Mouse (Mus musculus): Measurements from ENCODE around the gene Kif18b. TPM values are rescaled to one million over a fixed set of nuclear protein-coding genes. Genes with fewer than 3 reads are reported as not detected.

The Kif18b gene
- polyA plus RNA-seq (2012; fragmentation: generic; extraction: Trizol) = 18.4 TPM

DNA sequence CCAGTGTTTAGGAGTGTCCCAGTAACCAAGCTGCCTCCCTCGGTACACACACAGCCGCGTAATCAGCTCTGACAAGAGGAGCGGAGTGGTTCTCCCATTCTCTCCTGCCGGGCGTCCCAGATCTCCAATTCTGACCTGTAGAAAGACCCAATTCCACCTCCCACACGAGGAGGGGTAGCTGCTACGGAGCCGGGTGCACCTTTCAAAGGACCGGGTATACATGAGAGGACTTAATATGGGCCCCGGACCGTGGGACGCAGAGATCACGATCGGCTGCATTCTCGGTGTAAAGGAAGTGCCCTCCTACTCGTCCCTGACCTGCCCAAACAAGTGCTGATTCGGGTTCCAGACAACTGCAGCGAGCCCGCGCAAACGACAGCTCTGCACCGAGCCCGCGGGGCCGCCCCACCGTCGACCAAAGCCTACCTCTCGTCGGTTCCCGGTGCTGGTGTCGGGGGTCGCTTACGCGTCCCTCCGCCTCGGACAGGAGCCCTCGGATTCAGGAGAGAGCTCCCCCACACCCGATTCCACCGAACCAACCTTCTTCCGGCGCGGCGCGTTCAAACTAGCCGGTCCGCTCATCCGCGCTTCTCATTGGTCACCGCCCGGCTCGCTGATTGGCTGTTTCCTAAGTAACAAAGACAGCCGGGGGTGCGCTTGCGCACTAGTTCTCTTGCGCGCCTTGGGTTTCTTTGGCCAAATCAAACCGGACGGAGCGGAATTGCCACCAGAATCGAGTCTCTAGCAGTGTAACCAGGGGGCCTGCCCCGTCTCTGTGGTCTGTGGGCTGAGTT lies at the start of gene Kif18b:
Gene Kif18b, minus strand, starts transcription at position 568 of the 794 bp plus-strand sequence.
- H3K4me2 ChIP-seq (ENCODE audit: low read depth) = peak within 1 kb of the TSS; percentile 73
- peak within 1 kb of the TSS; percentile 6 for H3ac ChIP-seq (ENCODE audit: control insufficient read depth, insufficient read length)

GRCm38 (mm10) chr11:102972326-102972725 lies 47.4 kb upstream of the Kif18b start:
- Histone ChIP-seq H3K79me2 (ENCODE audit: control insufficient read depth, insufficient read depth) (no peaks in the 10 kb centered on the region), H3K4me2 (ENCODE audit: low read depth) (no peak overlapping the region), H3K4me3 (no peak overlapping the region), H3K36me3 (ENCODE audit: control insufficient read depth, insufficient read depth) (no peaks in the 10 kb centered on the region), H3K27me3 (ENCODE audit: control insufficient read depth, insufficient read depth, insufficient read length) (no peaks in the 10 kb centered on the region), H3ac (ENCODE audit: control insufficient read depth, insufficient read length) (no peak overlapping the region)
- no peak for TF ChIP-seq USF1 (IDR thresholded peaks at IDR 0.05; ENCODE audit: low read depth)

More for the DNA sequence above, at the start of gene Kif18b:
- peak within 1 kb of the TSS; percentile 68 for H3K4me3 ChIP-seq
- H3K27me3 ChIP-seq (ENCODE audit: control insufficient read depth, insufficient read depth, insufficient read length) = no peaks in the 10 kb centered on the region
- no peak for TF ChIP-seq MAX (IDR thresholded peaks at IDR 0.05; ENCODE audit: low read depth)
- peak; percentile 67 for TF ChIP-seq POLR2A (IDR thresholded peaks at IDR 0.05; ENCODE audit: insufficient read length, low read depth)
- TF ChIP-seq E2F4 (IDR thresholded peaks at IDR 0.05; ENCODE audit: insufficient read depth) = peak; percentile 98
- peak; percentile 47 for TF ChIP-seq POLR2AphosphoS2 (IDR thresholded peaks at IDR 0.05; ENCODE audit: insufficient read length, low read depth)
- H3K36me3 ChIP-seq (ENCODE audit: control insufficient read depth, insufficient read depth) = no peaks in the 10 kb centered on the region
- H3K79me2 ChIP-seq (ENCODE audit: control insufficient read depth, insufficient read depth) = peaks cover 50% of the 10 kb centered on the region

DNA sequence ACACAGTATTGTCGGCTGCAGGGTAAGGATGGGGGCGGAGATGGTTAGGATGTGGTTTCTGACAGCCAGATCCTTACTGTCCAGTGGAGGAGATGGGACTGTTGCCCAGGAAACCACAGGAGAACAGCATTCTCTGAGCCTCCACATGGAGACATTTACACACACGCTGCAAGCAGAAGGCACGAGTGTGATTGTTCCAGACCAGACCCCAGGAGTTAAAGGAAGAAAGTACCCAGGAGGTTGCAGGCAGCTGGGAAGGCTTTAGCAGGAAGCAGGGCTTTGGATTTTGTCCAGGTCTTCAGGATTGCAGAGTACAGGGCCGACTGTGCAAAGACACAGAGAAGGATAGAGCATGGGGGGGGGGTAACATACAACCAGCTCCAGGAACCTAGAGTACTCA lies 46.7 kb upstream of the Kif18b start:
- H3K4me3 ChIP-seq = no peak overlapping the region
- TF ChIP-seq SRF (IDR thresholded peaks at IDR 0.05; ENCODE audit: control insufficient read depth, insufficient read length, low read depth) (no peak), MAX (IDR thresholded peaks at IDR 0.05; ENCODE audit: low read depth) (no peak)
- no peaks in the 10 kb centered on the region for H3K79me2 ChIP-seq (ENCODE audit: control insufficient read depth, insufficient read depth)
- no peaks in the 10 kb centered on the region for H3K36me3 ChIP-seq (ENCODE audit: control insufficient read depth, insufficient read depth)
- H3ac ChIP-seq (ENCODE audit: control insufficient read depth, insufficient read length) = no peak overlapping the region
- peak overlapping the region; percentile 42 for H3K4me2 ChIP-seq (ENCODE audit: low read depth)
- H3K27me3 ChIP-seq (ENCODE audit: control insufficient read depth, insufficient read depth, insufficient read length) = no peaks in the 10 kb centered on the region

DNA sequence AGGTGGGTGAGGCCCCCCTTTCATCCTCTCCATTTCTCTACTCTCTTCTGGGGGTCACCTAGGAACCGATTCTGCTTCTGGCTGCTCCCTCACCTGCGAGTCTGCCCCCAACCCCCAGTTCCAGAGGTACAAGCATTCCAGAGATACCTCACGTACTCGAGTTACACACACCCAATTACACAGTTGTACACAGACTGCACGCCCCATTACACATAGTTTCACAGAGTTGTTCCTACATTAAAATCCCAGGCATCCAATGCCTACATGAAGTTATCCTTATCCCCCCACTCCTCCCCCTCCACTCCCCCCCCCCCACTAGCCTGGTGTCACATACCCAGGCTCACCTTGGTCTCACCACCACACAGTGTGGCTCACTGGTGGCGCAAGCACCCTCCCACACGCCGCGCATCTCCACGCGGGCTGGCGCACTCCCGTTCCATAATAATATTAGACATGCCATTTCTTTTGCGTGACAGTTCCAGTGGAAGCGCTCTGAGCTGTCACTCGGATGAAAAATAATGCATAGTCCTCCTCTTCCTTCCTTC lies 39.7 kb upstream of the Kif18b start:
- no peaks in the 10 kb centered on the region for H3K27me3 ChIP-seq (ENCODE audit: control insufficient read depth, insufficient read depth, insufficient read length)
- TF ChIP-seq REST (IDR thresholded peaks at IDR 0.05; ENCODE audit: insufficient read depth, insufficient read length) = no peak
- no peak for TF ChIP-seq TCF12 (IDR thresholded peaks at IDR 0.05; ENCODE audit: insufficient read depth, poor library complexity, severe bottlenecking)
- TF ChIP-seq TCF3 (IDR thresholded peaks at IDR 0.05; ENCODE audit: insufficient read length, low read depth) = no peak

GRCm38 (mm10) chr11:102963855-102964546 lies 39.1 kb upstream of the Kif18b start:
- Histone ChIP-seq H3K27me3 (ENCODE audit: control insufficient read depth, insufficient read depth, insufficient read length) (no peaks in the 10 kb centered on the region), H3K79me2 (ENCODE audit: control insufficient read depth, insufficient read depth) (no peaks in the 10 kb centered on the region), H3K4me3 (no peak overlapping the region), H3ac (ENCODE audit: control insufficient read depth, insufficient read length) (no peak overlapping the region), H3K36me3 (ENCODE audit: control insufficient read depth, insufficient read depth) (no peaks in the 10 kb centered on the region), H3K4me2 (ENCODE audit: low read depth) (no peak overlapping the region)
- no peak for TF ChIP-seq TCF3 (IDR thresholded peaks at IDR 0.05; ENCODE audit: insufficient read length, low read depth)
- no peak for TF ChIP-seq POLR2AphosphoS2 (IDR thresholded peaks at IDR 0.05; ENCODE audit: insufficient read length, low read depth)
- no peak for TF ChIP-seq MYOG (IDR thresholded peaks at IDR 0.05; ENCODE audit: control insufficient read depth in 1 of 3, insufficient read depth in 1 of 3, insufficient read length in 2 of 3, low read depth in 2 of 3)
- no peak for TF ChIP-seq MYOD1 (IDR thresholded peaks at IDR 0.05; ENCODE audit: control insufficient read depth in 1 of 3, insufficient read length in 2 of 3, low read depth in 2 of 3)
- no peak for TF ChIP-seq TCF12 (IDR thresholded peaks at IDR 0.05; ENCODE audit: insufficient read depth, poor library complexity, severe bottlenecking)
- TF ChIP-seq E2F4 (IDR thresholded peaks at IDR 0.05; ENCODE audit: insufficient read depth) = no peak

More for the DNA sequence above, 39.7 kb upstream of the Kif18b start:
- no peak overlapping the region for H3K4me2 ChIP-seq (ENCODE audit: low read depth)
- no peaks in the 10 kb centered on the region for H3K36me3 ChIP-seq (ENCODE audit: control insufficient read depth, insufficient read depth)
- no peak overlapping the region for H3ac ChIP-seq (ENCODE audit: control insufficient read depth, insufficient read length)
- no peaks in the 10 kb centered on the region for H3K79me2 ChIP-seq (ENCODE audit: control insufficient read depth, insufficient read depth)
- H3K4me3 ChIP-seq = no peak overlapping the region

GRCm38 (mm10) chr11:102963246-102963854 lies 38.4 kb upstream of the Kif18b start:
- Histone ChIP-seq H3K79me2 (ENCODE audit: control insufficient read depth, insufficient read depth) (no peaks in the 10 kb centered on the region), H3K4me2 (ENCODE audit: low read depth) (no peak overlapping the region), H3ac (ENCODE audit: control insufficient read depth, insufficient read length) (no peak overlapping the region), H3K36me3 (ENCODE audit: control insufficient read depth, insufficient read depth) (no peaks in the 10 kb centered on the region), H3K4me3 (no peak overlapping the region), H3K27me3 (ENCODE audit: control insufficient read depth, insufficient read depth, insufficient read length) (no peaks in the 10 kb centered on the region)
- TF ChIP-seq E2F4 (IDR thresholded peaks at IDR 0.05; ENCODE audit: insufficient read depth) (no peak), POLR2A (IDR thresholded peaks at IDR 0.05; ENCODE audit: insufficient read length, low read depth) (no peak), SRF (IDR thresholded peaks at IDR 0.05; ENCODE audit: control insufficient read depth, insufficient read length, low read depth) (no peak), MYOG (IDR thresholded peaks at IDR 0.05; ENCODE audit: control insufficient read depth in 1 of 3, insufficient read depth in 1 of 3, insufficient read length in 2 of 3, low read depth in 2 of 3) (no peak), USF1 (IDR thresholded peaks at IDR 0.05; ENCODE audit: low read depth) (no peak), MAX (IDR thresholded peaks at IDR 0.05; ENCODE audit: low read depth) (no peak), TCF3 (IDR thresholded peaks at IDR 0.05; ENCODE audit: insufficient read length, low read depth) (no peak), MYOD1 (IDR thresholded peaks at IDR 0.05; ENCODE audit: control insufficient read depth in 1 of 3, insufficient read length in 2 of 3, low read depth in 2 of 3) (no peak), POLR2AphosphoS2 (IDR thresholded peaks at IDR 0.05; ENCODE audit: insufficient read length, low read depth) (no peak), REST (IDR thresholded peaks at IDR 0.05; ENCODE audit: insufficient read depth, insufficient read length) (no peak), CEBPB (IDR thresholded peaks at IDR 0.05; ENCODE audit: insufficient read depth, poor library complexity, severe bottlenecking) (no peak)
